Mouse (Mus musculus) spleen, postnatal 36 days (tissue): ENCODE results near the gene Fam117a.
"Not testable (repeated sequence)": the region's sequence is repeated elsewhere in the genome, so short reads cannot be mapped to it uniquely, and the experiment has no call there.

Experiments used
- DNase-seq, 2 experiments: peaks; one replicate each; pipeline ENCODE4 v3.0.0; 2022; ENCODE audit warnings: low spot score in 2 of 2, mixed read lengths in 1 of 2

Fam117a gene

DNA sequence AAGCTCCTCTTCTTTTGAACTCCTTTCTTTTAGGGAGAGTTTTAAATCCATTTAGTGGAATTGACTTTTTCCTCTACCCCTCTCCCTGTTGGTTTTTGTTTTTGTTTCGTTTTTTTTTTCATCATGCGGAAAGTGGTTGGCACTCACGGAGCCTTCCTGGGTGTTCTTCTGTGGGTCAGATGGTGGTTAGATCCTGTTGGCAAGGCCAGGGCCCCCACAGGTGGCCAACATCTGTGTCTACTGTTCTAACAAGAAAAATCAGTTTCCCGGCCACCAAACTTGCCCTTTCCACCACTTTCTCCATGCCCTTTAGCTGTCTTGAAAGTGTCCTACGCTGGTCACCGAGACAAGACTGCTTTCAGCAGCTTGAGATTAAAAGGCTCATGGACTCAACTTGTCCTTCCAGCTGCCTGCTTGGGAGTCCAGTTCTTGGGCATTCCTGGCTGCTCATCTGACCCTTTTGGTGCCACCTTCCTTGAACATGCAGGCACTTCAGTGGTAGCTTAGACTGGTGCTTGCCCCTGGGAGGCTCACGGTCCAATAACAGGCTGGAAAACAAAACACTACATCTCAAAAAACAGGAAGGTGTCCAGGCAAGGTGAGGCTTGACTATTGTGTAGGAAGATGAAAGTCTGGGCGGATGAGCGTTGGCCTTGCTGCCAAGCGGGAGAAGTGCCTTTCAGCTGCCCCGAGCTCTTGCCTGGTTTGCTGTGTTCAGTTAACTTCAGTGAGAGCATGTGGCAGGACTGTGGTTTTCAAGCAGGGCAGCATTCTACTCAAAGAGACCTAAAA is 56.1 kb downstream of the Fam117a start:
- no peak for DNase-seq

- DNase-seq = no peak
These were observed 56.6 kb downstream of the Fam117a start for GRCm38 (mm10) chr11:95393500-95393816.

GRCm38 (mm10) chr11:95394112-95394511 is 57.3 kb downstream of the Fam117a start:
- no peak for DNase-seq

DNA sequence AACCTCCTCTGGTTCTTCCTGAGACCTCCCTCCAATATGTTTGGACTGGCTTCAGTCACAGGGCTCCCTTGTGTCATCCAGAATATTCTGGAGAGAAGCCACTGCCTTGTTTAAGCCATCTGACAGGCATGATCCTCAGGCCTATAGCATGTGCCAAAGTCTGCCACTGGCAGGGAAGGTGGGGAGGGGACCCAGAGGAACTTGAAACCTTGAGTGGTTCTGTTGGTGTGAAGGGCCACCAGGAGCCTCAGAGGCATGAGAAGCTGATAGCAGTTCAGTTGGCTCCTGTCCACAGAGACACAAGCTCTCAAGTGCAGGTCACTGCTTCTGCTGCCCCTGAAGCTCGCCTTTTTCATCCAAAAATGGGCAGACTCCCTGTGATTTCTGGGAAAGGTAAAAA is 59.7 kb downstream of the Fam117a start:
- DNase-seq = no peak

- peak; percentile 35 to 52 for DNase-seq
These were observed 61.3 kb downstream of the Fam117a start for GRCm38 (mm10) chr11:95397843-95398835.

DNA sequence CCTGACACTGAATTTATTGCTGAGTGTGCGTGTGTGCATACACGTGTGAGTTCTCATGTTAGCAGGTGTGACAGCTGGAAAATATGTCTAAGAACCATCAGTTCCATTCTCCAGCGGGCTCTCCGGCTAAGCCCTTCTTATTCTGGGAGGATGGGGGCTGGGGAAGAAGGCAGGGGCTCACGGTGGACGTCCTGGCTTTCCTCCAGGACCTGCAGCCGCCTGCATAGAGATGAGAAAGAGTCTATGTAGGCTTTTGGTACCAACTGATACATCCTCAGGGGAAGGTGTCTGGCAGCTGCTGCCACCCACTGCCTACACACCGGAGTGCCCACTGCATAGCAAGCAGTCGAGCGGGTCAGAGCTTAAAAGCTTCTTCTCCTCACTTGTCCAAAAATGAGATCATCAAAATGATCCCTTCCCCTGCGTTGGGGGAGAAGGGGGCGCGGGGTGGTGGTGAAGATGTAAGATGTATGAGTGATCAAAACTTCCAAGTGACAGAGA is 62.8 kb downstream of the Fam117a start:
- no peak for DNase-seq

DNA sequence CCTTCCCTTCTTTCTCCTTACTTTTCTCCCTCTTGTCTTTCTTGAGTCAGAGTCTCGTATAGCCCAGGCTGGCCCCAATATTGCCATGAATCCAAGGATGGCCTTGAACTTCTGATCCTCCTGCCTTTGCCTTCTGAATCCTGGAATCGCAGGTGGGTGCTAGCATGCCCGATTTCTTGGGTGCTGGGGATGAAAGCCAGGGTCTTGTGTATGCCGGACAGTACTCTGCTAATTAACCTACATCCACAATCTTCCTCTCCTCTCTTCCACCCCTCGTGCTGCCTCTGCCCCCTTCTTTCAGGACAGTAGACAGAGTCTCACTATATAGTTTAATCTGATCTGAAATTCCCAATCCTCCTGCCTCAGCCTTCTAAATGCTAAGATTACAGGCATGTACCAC is 64.8 kb downstream of the Fam117a start:
- no peak for DNase-seq

GRCm38 (mm10) chr11:95402196-95402595 is 65.4 kb downstream of the Fam117a start:
- no peak for DNase-seq

- no peak for DNase-seq
These were observed 65.9 kb downstream of the Fam117a start for GRCm38 (mm10) chr11:95402658-95403101.

GRCm38 (mm10) chr11:95403382-95404340 is 66.8 kb downstream of the Fam117a start:
- DNase-seq = no peak

- no peak for DNase-seq
These were observed 69.0 kb downstream of the Fam117a start for GRCm38 (mm10) chr11:95405771-95406170.

DNA sequence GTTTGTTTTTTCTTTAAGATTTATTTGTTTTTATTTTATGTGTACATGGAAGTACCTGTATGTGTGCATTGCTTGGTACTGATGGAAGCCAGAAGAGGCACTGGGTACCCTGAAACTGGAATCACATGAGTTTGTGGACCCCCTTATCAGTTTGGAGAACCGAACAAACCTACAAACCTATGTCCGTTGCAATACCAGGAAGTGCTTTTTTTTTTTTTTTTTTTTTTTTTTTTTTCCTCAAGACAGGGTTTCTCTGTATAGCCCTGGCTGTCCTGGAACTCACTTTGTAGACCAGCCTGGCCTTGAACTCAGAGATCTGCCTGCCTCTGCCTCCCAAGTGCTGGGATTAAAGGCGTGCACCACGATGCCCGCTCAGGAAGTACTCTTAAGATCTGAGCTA is 69.6 kb downstream of the Fam117a start:
- not testable (repeated sequence) for DNase-seq

- DNase-seq = no peak
These were observed 72.8 kb downstream of the Fam117a start for GRCm38 (mm10) chr11:95409450-95410112.

DNA sequence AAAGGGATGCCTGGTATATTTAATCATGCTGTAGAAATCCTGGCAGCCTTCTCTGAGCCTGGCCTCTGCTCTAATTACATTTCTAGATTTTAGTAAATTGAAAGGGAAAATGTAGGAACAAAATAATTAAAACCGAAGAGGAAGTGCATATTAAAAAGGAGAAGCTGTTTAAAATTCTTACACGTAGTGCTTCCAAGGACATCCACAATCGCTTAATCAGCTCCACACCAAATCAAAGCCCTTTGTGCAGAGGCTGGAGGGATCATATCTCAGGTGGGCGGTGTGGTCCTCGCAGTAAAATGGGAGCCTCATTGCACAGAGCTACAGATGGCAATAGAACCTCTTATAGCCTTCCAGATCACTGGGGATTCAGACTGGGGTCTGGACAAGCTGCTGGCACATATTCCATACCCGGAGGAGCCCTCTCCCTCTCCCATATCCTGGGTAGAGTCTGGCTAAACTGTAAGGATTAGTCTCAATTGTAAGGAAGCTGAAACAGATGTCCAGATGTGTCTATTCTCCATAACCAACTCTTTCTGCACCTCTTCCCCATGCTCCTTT is 74.7 kb downstream of the Fam117a start:
- no peak for DNase-seq

DNA sequence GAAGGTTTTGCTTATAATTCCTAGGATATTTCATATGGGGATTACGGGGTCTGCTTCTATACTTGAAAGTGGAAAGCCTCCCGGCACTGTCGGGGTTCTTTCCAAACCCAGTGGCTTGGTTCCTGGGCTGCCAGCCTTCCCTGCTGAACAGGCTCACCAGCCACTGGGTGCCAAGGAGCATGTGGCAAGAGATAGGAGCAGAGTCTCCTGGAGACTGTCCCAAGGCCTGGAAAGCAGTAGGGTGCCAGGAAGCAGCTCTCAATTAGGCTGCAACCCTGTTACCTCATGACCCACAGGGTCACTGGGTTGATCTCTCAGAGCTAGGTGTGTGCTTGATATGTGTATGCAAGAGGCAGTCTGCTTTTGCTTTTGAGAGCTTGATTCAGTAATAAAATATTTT is 75.8 kb downstream of the Fam117a start:
- DNase-seq = no peak

DNA sequence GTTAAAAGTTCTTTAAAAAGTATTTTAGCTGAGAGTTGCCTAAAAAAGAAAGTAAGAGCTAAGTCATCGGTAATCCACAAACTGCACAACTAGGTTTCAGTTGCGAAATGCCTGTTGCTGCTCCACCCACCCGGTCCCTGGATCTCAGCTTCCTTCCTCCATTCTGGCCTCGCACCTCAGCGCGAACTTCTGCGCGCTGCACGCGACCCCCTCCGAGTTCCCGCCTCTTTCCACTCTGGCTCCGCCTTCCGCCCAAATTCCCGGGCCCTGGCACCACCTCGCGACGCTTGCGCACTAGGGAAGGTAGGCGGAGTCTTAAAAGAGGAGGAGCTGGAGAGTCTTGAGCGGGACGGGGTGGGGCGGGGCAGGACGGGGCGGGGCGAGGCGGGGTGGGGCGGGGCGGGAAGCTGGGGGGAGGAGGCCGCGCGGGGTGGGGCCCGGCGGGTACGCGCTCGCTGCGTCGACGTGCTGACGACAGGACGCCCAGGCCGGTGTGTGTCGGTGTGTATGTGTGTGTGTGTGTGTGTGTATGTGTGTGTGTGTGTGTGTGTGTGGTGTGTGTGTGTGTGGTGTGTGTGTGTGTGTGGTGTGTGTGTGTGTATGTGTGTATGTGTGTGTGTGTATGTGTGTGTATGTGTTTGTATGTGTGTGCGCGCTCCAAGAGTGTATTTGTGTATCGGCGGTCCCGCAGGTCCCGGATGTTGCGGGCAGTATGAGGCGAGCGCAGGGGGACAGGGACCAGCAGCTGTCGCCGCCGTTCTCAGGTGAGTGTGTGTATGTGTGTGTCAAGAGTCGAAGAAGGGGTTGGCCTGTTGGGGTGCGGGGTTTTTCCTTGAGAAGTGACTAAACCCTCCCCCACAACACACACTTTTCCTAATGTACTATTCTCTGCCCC is 77.1 kb downstream of the Fam117a start, which contains the start of gene Spop:
Gene Spop (plus strand): TSS at position 440 of the 895 bp plus-strand sequence.
- DNase-seq = peak; percentile 88 to 94

GRCm38 (mm10) chr11:95414536-95415161 is 77.8 kb downstream of the Fam117a start:
- DNase-seq = peak; percentile 91 to 94

DNA sequence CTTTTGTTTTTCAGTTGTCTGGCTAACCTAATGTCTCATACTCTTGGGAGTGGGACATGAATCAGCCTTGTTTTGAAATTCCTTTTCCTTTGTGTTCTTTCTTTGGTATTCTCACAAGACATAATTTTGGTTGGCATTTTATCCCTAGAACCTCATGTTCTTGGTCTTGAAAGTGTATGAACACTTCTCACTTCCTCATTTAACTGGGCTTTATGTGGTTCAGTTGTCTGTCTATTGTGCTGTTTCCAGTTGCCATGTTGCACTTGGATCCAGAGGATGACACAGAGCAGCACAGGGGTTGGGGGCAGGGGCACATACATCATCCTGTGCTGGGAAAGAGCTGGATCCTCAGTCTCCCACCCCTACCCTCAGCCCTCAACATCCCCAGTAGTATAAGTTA is 79.1 kb downstream of the Fam117a start:
- peak in 1 of 2 experiments; percentile 31 for DNase-seq

DNA sequence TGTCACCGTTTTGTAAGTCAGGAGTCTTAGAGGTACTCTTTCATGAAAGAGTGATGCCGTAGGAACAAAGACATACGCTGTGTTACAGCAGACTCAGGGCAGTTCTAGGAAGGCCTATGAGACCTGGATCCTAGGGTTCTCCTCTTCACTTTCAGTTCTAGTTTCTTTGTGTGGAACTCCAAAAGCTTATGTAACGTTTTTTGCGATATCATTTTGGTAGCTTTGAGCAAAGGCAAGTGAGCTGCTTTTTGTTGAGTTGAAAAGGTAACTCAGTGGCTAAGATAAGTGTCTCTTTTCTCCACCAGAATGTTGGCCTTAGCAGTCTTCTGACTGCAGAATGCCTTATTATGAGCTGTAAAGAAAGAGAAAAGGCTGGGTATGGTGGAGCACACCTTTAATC is 80.5 kb downstream of the Fam117a start:
- DNase-seq = no peak
